8 mouse cellular contexts compared by ENCODE assay signal in the genomic region with DNA sequence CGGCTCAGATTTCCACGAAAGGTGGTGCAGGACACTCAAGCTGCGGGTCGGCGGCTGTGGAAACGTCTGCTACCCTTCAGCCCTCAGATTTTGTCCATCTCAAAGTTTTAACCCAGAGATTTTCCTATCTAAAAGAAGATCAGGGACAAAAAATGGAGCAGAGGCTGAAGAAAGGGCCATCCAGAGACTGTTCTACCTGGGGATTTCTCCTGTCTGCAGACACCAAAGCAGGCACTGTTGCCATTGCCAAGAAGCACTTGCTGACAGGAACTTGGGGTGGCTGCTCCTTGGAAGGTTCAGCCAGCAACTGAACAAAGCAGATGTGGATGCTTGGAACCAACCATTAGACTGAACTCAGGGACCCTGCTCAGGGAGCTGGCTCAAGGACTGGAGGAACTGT. TPM values are rescaled to one million over a fixed set of nuclear protein-coding genes. Genes with fewer than 3 reads are reported as not detected.
DNase-seq lines count a peak whose midpoint lies in the region; ATAC-seq and TF ChIP-seq lines count a peak whose summit lies in the region.

A gene (minus strand): TSS at position 101 of the 400 bp plus-strand sequence.

- 85% methylated on average over 6 of the region's 6 CpGs for WGBS in kidney, postnatal 0 days
- 87% methylated on average over 6 of the region's 6 CpGs for WGBS in heart, embryonic 14.5 days
- 74% methylated on average over 6 of the region's 6 CpGs for WGBS in liver, embryonic 15.5 days (ENCODE audit: insufficient replicate concordance)

- H3K27ac ChIP-seq in kidney, postnatal 0 days: no peak within 1 kb of the TSS
- no peak within 1 kb of the TSS for H3K27ac ChIP-seq in heart, embryonic 14.5 days (replicated peaks in 1 of 2; ENCODE audit: control insufficient read depth in 1 of 2, insufficient read depth in 1 of 2, low read depth in 2 of 2, low read length in 2 of 2)
- no peak within 1 kb of the TSS for H3K27ac ChIP-seq in liver, embryonic 15.5 days (replicated peaks)

- TF ChIP-seq CTCF in kidney, postnatal 0 days (IDR thresholded peaks at IDR 0.05; ENCODE audit: low read depth): no peak

- H3K4me1 ChIP-seq in kidney, postnatal 0 days (replicated peaks; ENCODE audit: insufficient read depth, low read length): no peaks in the 10 kb centered on the region
- no peaks in the 10 kb centered on the region for H3K4me1 ChIP-seq in heart, embryonic 14.5 days (ENCODE audit: control insufficient read depth in 2 of 2, insufficient read depth in 2 of 2, low read length in 2 of 2)
- no peaks in the 10 kb centered on the region for H3K4me1 ChIP-seq in liver, embryonic 15.5 days (replicated peaks)

- H3K9ac ChIP-seq in kidney, postnatal 0 days (ENCODE audit: low read depth, low read length): no peak within 1 kb of the TSS
- H3K9ac ChIP-seq in heart, embryonic 14.5 days (ENCODE audit: low read length): no peak within 1 kb of the TSS
- no peak within 1 kb of the TSS for H3K9ac ChIP-seq in liver, embryonic 15.5 days

- H3K27me3 ChIP-seq in kidney, postnatal 0 days (ENCODE audit: insufficient read depth, low read length): no peaks in the 10 kb centered on the region
- H3K27me3 ChIP-seq in heart, embryonic 14.5 days (ENCODE audit: control insufficient read depth, insufficient read depth, low read length): no peaks in the 10 kb centered on the region
- H3K27me3 ChIP-seq in liver, embryonic 15.5 days: no peaks in the 10 kb centered on the region

- no peaks in the 10 kb centered on the region for H3K9me3 ChIP-seq in kidney, postnatal 0 days (replicated peaks; ENCODE audit: low read length)
- no peaks in the 10 kb centered on the region for H3K9me3 ChIP-seq in heart, embryonic 14.5 days (ENCODE audit: control insufficient read depth, low read length)
- no peaks in the 10 kb centered on the region for H3K9me3 ChIP-seq in liver, embryonic 15.5 days (replicated peaks)

- no peak within 1 kb of the TSS for H3K4me2 ChIP-seq in kidney, postnatal 0 days (ENCODE audit: low read length)
- H3K4me2 ChIP-seq in heart, embryonic 14.5 days (ENCODE audit: low read length): no peak within 1 kb of the TSS
- no peak within 1 kb of the TSS for H3K4me2 ChIP-seq in liver, embryonic 15.5 days

- ATAC-seq in kidney, postnatal 0 days (replicated peaks; ENCODE audit: low FRiP score, low read depth): no peak
- no peak for ATAC-seq in heart, embryonic 14.5 days (ENCODE audit: insufficient number of reproducible peaks, insufficient read depth, low FRiP score, low read depth)
- ATAC-seq in liver, embryonic 15.5 days (ENCODE audit: insufficient read depth): no peak
- ATAC-seq in cerebellum, adult (ENCODE audit: insufficient number of reproducible peaks, low FRiP score, low TSS enrichment): no peak

- no peak within 1 kb of the TSS for H3K4me3 ChIP-seq in kidney, postnatal 0 days (replicated peaks; ENCODE audit: low read depth, low read length)
- H3K4me3 ChIP-seq in heart, embryonic 14.5 days (ENCODE audit: control insufficient read depth in 1 of 2, insufficient read depth in 1 of 2, low read depth in 1 of 2, low read length in 2 of 2): no peak within 1 kb of the TSS
- H3K4me3 ChIP-seq in liver, embryonic 15.5 days (replicated peaks): no peak within 1 kb of the TSS

- DNase-seq in kidney, postnatal 0 days (ENCODE audit: low spot score): no peak
- no peak for DNase-seq in kidney, adult 18-20 months
- DNase-seq in adrenal gland, postnatal 14 days: no peak
- DNase-seq in spleen, postnatal 36 days (ENCODE audit: low spot score in 2 of 2): no peak
- no peak for DNase-seq in right cerebral cortex, postnatal 36 days (ENCODE audit: low spot score in 2 of 2)

- H3K36me3 ChIP-seq in kidney, postnatal 0 days (ENCODE audit: insufficient read depth, low read length): no peaks in the 10 kb centered on the region
- no peaks in the 10 kb centered on the region for H3K36me3 ChIP-seq in heart, embryonic 14.5 days (ENCODE audit: control insufficient read depth, insufficient read depth, low read length)
- H3K36me3 ChIP-seq in liver, embryonic 15.5 days (replicated peaks): no peaks in the 10 kb centered on the region

RNA-seq across cellular contexts. Expression of the gene that starts here (rescaled TPM):
- polyA plus RNA-seq in kidney, postnatal 0 days (2015; fragmentation: Nextera tagmentation; extraction: Ambion mirVana): 32.9 and 33.2 TPM in 2 replicates
- total RNA-seq in adrenal gland, postnatal 14 days (2021): 10.6 and 15.8 TPM in 2 replicates
- 33.9 and 36.5 TPM in 2 replicates for polyA plus RNA-seq in heart, embryonic 14.5 days (2014; fragmentation: Nextera tagmentation; extraction: Ambion mirVana)
- 30.8 and 31.7 TPM in 2 replicates for polyA plus RNA-seq in liver, embryonic 15.5 days (2015; fragmentation: Nextera tagmentation; extraction: Ambion mirVana)
